Mouse (Mus musculus): ENCODE results near the gene Timm8a2. TPM values are rescaled to one million over a fixed set of nuclear protein-coding genes. Genes with fewer than 3 reads are reported as not detected.
"Not testable (repeated sequence)": the region's sequence is repeated elsewhere in the genome, so short reads cannot be mapped to it uniquely, and the experiment has no call there.

The Timm8a2 gene
- total RNA-seq, 2 experiments from 2014 or later: not detected

GRCm38 (mm10) chr14:122052896-122053635, 18.6 kb downstream of the Timm8a2 start:
- ATAC-seq (replicated peaks; ENCODE audit: low FRiP score, poor library complexity, severe bottlenecking): no peak

GRCm38 (mm10) chr14:122056871-122057270, 22.4 kb downstream of the Timm8a2 start:
- no peak for ATAC-seq (replicated peaks; ENCODE audit: low FRiP score, poor library complexity, severe bottlenecking)

- ATAC-seq (replicated peaks; ENCODE audit: low FRiP score, poor library complexity, severe bottlenecking): no peak
Measured at GRCm38 (mm10) chr14:122057941-122058346, 23.5 kb downstream of the Timm8a2 start.

GRCm38 (mm10) chr14:122060642-122061041, 26.2 kb downstream of the Timm8a2 start:
- peak; percentile 76 for ATAC-seq (replicated peaks; ENCODE audit: low FRiP score, poor library complexity, severe bottlenecking)

- no peak for ATAC-seq (replicated peaks; ENCODE audit: low FRiP score, poor library complexity, severe bottlenecking)
Measured at GRCm38 (mm10) chr14:122061376-122061775, 26.9 kb downstream of the Timm8a2 start.

- no peak for ATAC-seq (replicated peaks; ENCODE audit: low FRiP score, poor library complexity, severe bottlenecking)
Measured at GRCm38 (mm10) chr14:122062411-122063090, 28.1 kb downstream of the Timm8a2 start.

- ATAC-seq (replicated peaks; ENCODE audit: low FRiP score, poor library complexity, severe bottlenecking): no peak
Measured at GRCm38 (mm10) chr14:122063599-122063998, 29.1 kb downstream of the Timm8a2 start.

GRCm38 (mm10) chr14:122064519-122064918, 30.0 kb downstream of the Timm8a2 start:
- ATAC-seq (replicated peaks; ENCODE audit: low FRiP score, poor library complexity, severe bottlenecking): no peak

GRCm38 (mm10) chr14:122066243-122066642, 31.8 kb downstream of the Timm8a2 start:
- no peak for ATAC-seq (replicated peaks; ENCODE audit: low FRiP score, poor library complexity, severe bottlenecking)

GRCm38 (mm10) chr14:122068036-122068435, 33.6 kb downstream of the Timm8a2 start:
- not testable (repeated sequence) for ATAC-seq (replicated peaks; ENCODE audit: low FRiP score, poor library complexity, severe bottlenecking)

GRCm38 (mm10) chr14:122068801-122069695, 34.6 kb downstream of the Timm8a2 start:
- no peak for ATAC-seq (replicated peaks; ENCODE audit: low FRiP score, poor library complexity, severe bottlenecking)

GRCm38 (mm10) chr14:122069948-122070347, 35.5 kb downstream of the Timm8a2 start:
- no peak for ATAC-seq (replicated peaks; ENCODE audit: low FRiP score, poor library complexity, severe bottlenecking)

GRCm38 (mm10) chr14:122073422-122073821, 38.9 kb downstream of the Timm8a2 start:
- ATAC-seq (replicated peaks; ENCODE audit: low FRiP score, poor library complexity, severe bottlenecking): no peak

- no peak for ATAC-seq (replicated peaks; ENCODE audit: low FRiP score, poor library complexity, severe bottlenecking)
Measured at GRCm38 (mm10) chr14:122074360-122074759, 39.9 kb downstream of the Timm8a2 start.

GRCm38 (mm10) chr14:122075485-122076200, 41.2 kb downstream of the Timm8a2 start:
- no peak for ATAC-seq (replicated peaks; ENCODE audit: low FRiP score, poor library complexity, severe bottlenecking)

- ATAC-seq (replicated peaks; ENCODE audit: low FRiP score, poor library complexity, severe bottlenecking): no peak
Measured at GRCm38 (mm10) chr14:122077017-122077416, 42.5 kb downstream of the Timm8a2 start.

GRCm38 (mm10) chr14:122079428-122079827, 45.0 kb downstream of the Timm8a2 start:
- no peak for ATAC-seq (replicated peaks; ENCODE audit: low FRiP score, poor library complexity, severe bottlenecking)

- no peak for ATAC-seq (replicated peaks; ENCODE audit: low FRiP score, poor library complexity, severe bottlenecking)
Measured at GRCm38 (mm10) chr14:122079921-122080320, 45.4 kb downstream of the Timm8a2 start.

GRCm38 (mm10) chr14:122081308-122081707, 46.8 kb downstream of the Timm8a2 start:
- ATAC-seq (replicated peaks; ENCODE audit: low FRiP score, poor library complexity, severe bottlenecking): no peak

GRCm38 (mm10) chr14:122083499-122083898, 49.0 kb downstream of the Timm8a2 start:
- ATAC-seq (replicated peaks; ENCODE audit: low FRiP score, poor library complexity, severe bottlenecking): no peak
